Mouse (Mus musculus): ENCODE measurements around the gene Ccnyl1. TPM values are rescaled to one million over a fixed set of nuclear protein-coding genes. Genes with fewer than 3 reads are reported as not detected.

The Ccnyl1 gene
- polyA plus RNA-seq, 1 experiment from 2014 or later: 8.9 TPM

GRCm38 (mm10) chr1:64732637-64733200 is 42.5 kb downstream of the Ccnyl1 start:
- H3K27me3 ChIP-seq (ENCODE audit: control insufficient read depth, insufficient read depth, low read length): no peaks in the 10 kb centered on the region
- no peak for ATAC-seq (ENCODE audit: insufficient number of reproducible peaks, insufficient read depth, low FRiP score, low read depth)

GRCm38 (mm10) chr1:64733453-64734245 is 43.4 kb downstream of the Ccnyl1 start:
- Histone ChIP-seq H3K4me2 (replicated peaks; ENCODE audit: low read depth, low read length) (peak overlapping the region; percentile 89), H3K27me3 (ENCODE audit: control insufficient read depth, insufficient read depth, low read length) (no peaks in the 10 kb centered on the region), H3K9me3 (ENCODE audit: control insufficient read depth, low read depth, low read length) (no peaks in the 10 kb centered on the region), H3K27ac (ENCODE audit: low read length) (no peak overlapping the region; the same call in 1 of the 2 replicates), H3K4me3 (ENCODE audit: low read depth, low read length) (peak overlapping the region; percentile 64), H3K36me3 (ENCODE audit: control insufficient read depth, insufficient read depth, low read length) (peaks cover 10% of the 10 kb centered on the region), H3K9ac (replicated peaks; ENCODE audit: low read depth, low read length) (peak overlapping the region; percentile 38; the same call in 1 of the 2 replicates), H3K4me1 (ENCODE audit: control insufficient read depth, insufficient read depth, low read length) (peaks cover 22% of the 10 kb centered on the region; the same call in 1 of the 2 replicates)
- ATAC-seq (ENCODE audit: insufficient number of reproducible peaks, insufficient read depth, low FRiP score, low read depth): no peak
- 36% methylated on average over 11 of the region's 11 CpGs for WGBS

More at GRCm38 (mm10) chr1:64732637-64733200, 42.5 kb downstream of the Ccnyl1 start:
- H3K9me3 ChIP-seq (ENCODE audit: control insufficient read depth, low read depth, low read length): no peaks in the 10 kb centered on the region
- H3K4me2 ChIP-seq (replicated peaks; ENCODE audit: low read depth, low read length): peak overlapping the region; percentile 89
- no peak overlapping the region for H3K27ac ChIP-seq (ENCODE audit: low read length)
- whole genome bisulfite sequencing: 51% methylated on average over 7 of the region's 7 CpGs
- peak overlapping the region; percentile 64 for H3K4me3 ChIP-seq (ENCODE audit: low read depth, low read length)
- H3K4me1 ChIP-seq (ENCODE audit: control insufficient read depth, insufficient read depth, low read length): peaks cover 21% of the 10 kb centered on the region; the same call in 1 of the 2 replicates
- no peak overlapping the region for H3K9ac ChIP-seq (replicated peaks; ENCODE audit: low read depth, low read length)
- peaks cover 10% of the 10 kb centered on the region for H3K36me3 ChIP-seq (ENCODE audit: control insufficient read depth, insufficient read depth, low read length)

GRCm38 (mm10) chr1:64734771-64735750 is 44.8 kb downstream of the Ccnyl1 start:
- Histone ChIP-seq H3K4me1 (ENCODE audit: control insufficient read depth, insufficient read depth, low read length) (peaks cover 19% of the 10 kb centered on the region; the same call in 1 of the 2 replicates), H3K36me3 (ENCODE audit: control insufficient read depth, insufficient read depth, low read length) (peaks cover 10% of the 10 kb centered on the region), H3K4me2 (replicated peaks; ENCODE audit: low read depth, low read length) (peak overlapping the region; percentile 89), H3K27me3 (ENCODE audit: control insufficient read depth, insufficient read depth, low read length) (no peaks in the 10 kb centered on the region), H3K9ac (replicated peaks; ENCODE audit: low read depth, low read length) (peak overlapping the region; percentile 66), H3K4me3 (ENCODE audit: low read depth, low read length) (peak overlapping the region; percentile 64), H3K9me3 (ENCODE audit: control insufficient read depth, low read depth, low read length) (no peaks in the 10 kb centered on the region), H3K27ac (ENCODE audit: low read length) (peak overlapping the region; percentile 27; the same call in 1 of the 2 replicates)
- WGBS: 36% methylated on average over 58 of the region's 58 CpGs
- no peak for ATAC-seq (ENCODE audit: insufficient number of reproducible peaks, insufficient read depth, low FRiP score, low read depth)

GRCm38 (mm10) chr1:64735781-64736680 is 45.8 kb downstream of the Ccnyl1 start:
- peaks cover 10% of the 10 kb centered on the region for H3K36me3 ChIP-seq (ENCODE audit: control insufficient read depth, insufficient read depth, low read length)
- H3K4me1 ChIP-seq (ENCODE audit: control insufficient read depth, insufficient read depth, low read length): peaks cover 19% of the 10 kb centered on the region; the same call in 1 of the 2 replicates
- peak overlapping the region; percentile 66 for H3K9ac ChIP-seq (replicated peaks; ENCODE audit: low read depth, low read length)
- H3K4me2 ChIP-seq (replicated peaks; ENCODE audit: low read depth, low read length): peak overlapping the region; percentile 89
- 5% methylated on average over 75 of the region's 75 CpGs for WGBS
- ATAC-seq (ENCODE audit: insufficient number of reproducible peaks, insufficient read depth, low FRiP score, low read depth): no peak
- H3K4me3 ChIP-seq (ENCODE audit: low read depth, low read length): peak overlapping the region; percentile 64
- no peaks in the 10 kb centered on the region for H3K27me3 ChIP-seq (ENCODE audit: control insufficient read depth, insufficient read depth, low read length)
- H3K9me3 ChIP-seq (ENCODE audit: control insufficient read depth, low read depth, low read length): no peaks in the 10 kb centered on the region
- peak overlapping the region; percentile 88 for H3K27ac ChIP-seq (ENCODE audit: low read length)

- no peak for ATAC-seq (ENCODE audit: insufficient number of reproducible peaks, insufficient read depth, low FRiP score, low read depth)
Measured at GRCm38 (mm10) chr1:64736681-64737501, 46.6 kb downstream of the Ccnyl1 start.

GRCm38 (mm10) chr1:64737502-64738179 is 47.4 kb downstream of the Ccnyl1 start, which contains the start of gene Fzd5:
TSS of gene Fzd5 (minus strand) at chr1:64737751.
- Histone ChIP-seq H3K9ac (replicated peaks; ENCODE audit: low read depth, low read length) (peak within 1 kb of the TSS; percentile 66), H3K4me3 (ENCODE audit: low read depth, low read length) (peak within 1 kb of the TSS; percentile 64), H3K4me2 (replicated peaks; ENCODE audit: low read depth, low read length) (peak within 1 kb of the TSS; percentile 89), H3K27me3 (ENCODE audit: control insufficient read depth, insufficient read depth, low read length) (no peaks in the 10 kb centered on the region), H3K36me3 (ENCODE audit: control insufficient read depth, insufficient read depth, low read length) (peaks cover 3% of the 10 kb centered on the region; the same call in 1 of the 2 replicates), H3K4me1 (ENCODE audit: control insufficient read depth, insufficient read depth, low read length) (peaks cover 19% of the 10 kb centered on the region; the same call in 1 of the 2 replicates), H3K27ac (ENCODE audit: low read length) (peak within 1 kb of the TSS; percentile 88), H3K9me3 (ENCODE audit: control insufficient read depth, low read depth, low read length) (no peaks in the 10 kb centered on the region)
- WGBS: 0% methylated on average over 43 of the region's 73 CpGs
- peak; percentile 95 for ATAC-seq (ENCODE audit: insufficient number of reproducible peaks, insufficient read depth, low FRiP score, low read depth)

More at GRCm38 (mm10) chr1:64736681-64737501, 46.6 kb downstream of the Ccnyl1 start:
- Histone ChIP-seq H3K27ac (ENCODE audit: low read length) (peak overlapping the region; percentile 88), H3K4me1 (ENCODE audit: control insufficient read depth, insufficient read depth, low read length) (peaks cover 19% of the 10 kb centered on the region; the same call in 1 of the 2 replicates), H3K9me3 (ENCODE audit: control insufficient read depth, low read depth, low read length) (no peaks in the 10 kb centered on the region), H3K4me3 (ENCODE audit: low read depth, low read length) (peak overlapping the region; percentile 64), H3K36me3 (ENCODE audit: control insufficient read depth, insufficient read depth, low read length) (peaks cover 3% of the 10 kb centered on the region; the same call in 1 of the 2 replicates), H3K27me3 (ENCODE audit: control insufficient read depth, insufficient read depth, low read length) (no peaks in the 10 kb centered on the region), H3K9ac (replicated peaks; ENCODE audit: low read depth, low read length) (peak overlapping the region; percentile 66), H3K4me2 (replicated peaks; ENCODE audit: low read depth, low read length) (peak overlapping the region; percentile 89)
- WGBS: under 1% methylated on average over 56 of the region's 56 CpGs
